Mouse (Mus musculus): ENCODE data around the gene Nemp1. TPM values are rescaled to one million over a fixed set of nuclear protein-coding genes. Genes with fewer than 3 reads are reported as not detected.

The Nemp1 gene
- polyA plus RNA-seq, 1 experiment from 2014 or later: 11.2 TPM

- Histone ChIP-seq H3K9me3 (ENCODE audit: control insufficient read depth, low read length) (no peaks in the 10 kb centered on the region), H3K36me3 (ENCODE audit: control insufficient read depth, insufficient read depth, low read length) (peaks cover 60% of the 10 kb centered on the region), H3K4me2 (ENCODE audit: low read depth, low read length) (no peak overlapping the region), H3K27me3 (replicated peaks; ENCODE audit: control insufficient read depth, insufficient read depth, low read length) (no peaks in the 10 kb centered on the region), H3K9ac (ENCODE audit: low read depth, low read length) (no peak overlapping the region), H3K4me1 (ENCODE audit: control insufficient read depth, insufficient read depth, low read length) (no peaks in the 10 kb centered on the region), H3K4me3 (ENCODE audit: low read depth, low read length) (no peak overlapping the region), H3K27ac (replicated peaks; ENCODE audit: low read depth, low read length) (no peak overlapping the region)
- ATAC-seq (ENCODE audit: low read depth) (no peak), DNase-seq (ENCODE audit: low spot score) (peak; percentile 26)
- 54% methylated on average over 2 of the region's 2 CpGs for WGBS
Measured at GRCm38 (mm10) chr10:127694636-127695035, 27.9 kb downstream of the Nemp1 start.

GRCm38 (mm10) chr10:127695775-127696174 lies 29.1 kb downstream of the Nemp1 start:
- no peak for DNase-seq (ENCODE audit: low spot score)
- 92% methylated on average over 7 of the region's 7 CpGs for WGBS
- H3K36me3 ChIP-seq (ENCODE audit: control insufficient read depth, insufficient read depth, low read length): peaks cover 50% of the 10 kb centered on the region

GRCm38 (mm10) chr10:127698966-127699365 lies 32.3 kb downstream of the Nemp1 start:
- no peak overlapping the region for H3K9ac ChIP-seq (ENCODE audit: low read depth, low read length)
- no peaks in the 10 kb centered on the region for H3K4me1 ChIP-seq (ENCODE audit: control insufficient read depth, insufficient read depth, low read length)
- no peak overlapping the region for H3K27ac ChIP-seq (replicated peaks; ENCODE audit: low read depth, low read length)
- DNase-seq (ENCODE audit: low spot score) (no peak), ATAC-seq (ENCODE audit: low read depth) (no peak)
- 89% methylated on average over 7 of the region's 7 CpGs for WGBS
- H3K36me3 ChIP-seq (ENCODE audit: control insufficient read depth, insufficient read depth, low read length): peaks cover 38% of the 10 kb centered on the region
- H3K9me3 ChIP-seq (ENCODE audit: control insufficient read depth, low read length): no peaks in the 10 kb centered on the region
- H3K4me2 ChIP-seq (ENCODE audit: low read depth, low read length): no peak overlapping the region
- no peaks in the 10 kb centered on the region for H3K27me3 ChIP-seq (replicated peaks; ENCODE audit: control insufficient read depth, insufficient read depth, low read length)
- H3K4me3 ChIP-seq (ENCODE audit: low read depth, low read length): no peak overlapping the region

More at GRCm38 (mm10) chr10:127695775-127696174, 29.1 kb downstream of the Nemp1 start:
- H3K4me3 ChIP-seq (ENCODE audit: low read depth, low read length): no peak overlapping the region
- ATAC-seq (ENCODE audit: low read depth): no peak
- no peaks in the 10 kb centered on the region for H3K27me3 ChIP-seq (replicated peaks; ENCODE audit: control insufficient read depth, insufficient read depth, low read length)
- H3K27ac ChIP-seq (replicated peaks; ENCODE audit: low read depth, low read length): no peak overlapping the region
- H3K9ac ChIP-seq (ENCODE audit: low read depth, low read length): no peak overlapping the region
- no peak overlapping the region for H3K4me2 ChIP-seq (ENCODE audit: low read depth, low read length)
- H3K4me1 ChIP-seq (ENCODE audit: control insufficient read depth, insufficient read depth, low read length): no peaks in the 10 kb centered on the region
- no peaks in the 10 kb centered on the region for H3K9me3 ChIP-seq (ENCODE audit: control insufficient read depth, low read length)

GRCm38 (mm10) chr10:127703299-127703698 lies 36.6 kb downstream of the Nemp1 start:
- no peaks in the 10 kb centered on the region for H3K27me3 ChIP-seq (replicated peaks; ENCODE audit: control insufficient read depth, insufficient read depth, low read length)
- H3K9me3 ChIP-seq (ENCODE audit: control insufficient read depth, low read length): no peaks in the 10 kb centered on the region
- WGBS: 49% methylated on average over 4 of the region's 4 CpGs
- ATAC-seq (ENCODE audit: low read depth) (no peak), DNase-seq (ENCODE audit: low spot score) (peak; percentile 45)
- H3K4me2 ChIP-seq (ENCODE audit: low read depth, low read length): no peak overlapping the region
- H3K4me1 ChIP-seq (ENCODE audit: control insufficient read depth, insufficient read depth, low read length): no peaks in the 10 kb centered on the region
- no peak overlapping the region for H3K9ac ChIP-seq (ENCODE audit: low read depth, low read length)
- peaks cover 5% of the 10 kb centered on the region; the same call in 1 of the 2 replicates for H3K36me3 ChIP-seq (ENCODE audit: control insufficient read depth, insufficient read depth, low read length)
- no peak overlapping the region for H3K4me3 ChIP-seq (ENCODE audit: low read depth, low read length)
- no peak overlapping the region for H3K27ac ChIP-seq (replicated peaks; ENCODE audit: low read depth, low read length)

- WGBS: 61% methylated on average over 2 of the region's 2 CpGs
- Histone ChIP-seq H3K9ac (ENCODE audit: low read depth, low read length) (no peak overlapping the region), H3K27ac (replicated peaks; ENCODE audit: low read depth, low read length) (no peak overlapping the region), H3K4me3 (ENCODE audit: low read depth, low read length) (no peak overlapping the region), H3K9me3 (ENCODE audit: control insufficient read depth, low read length) (no peaks in the 10 kb centered on the region), H3K4me2 (ENCODE audit: low read depth, low read length) (no peak overlapping the region), H3K27me3 (replicated peaks; ENCODE audit: control insufficient read depth, insufficient read depth, low read length) (no peaks in the 10 kb centered on the region), H3K36me3 (ENCODE audit: control insufficient read depth, insufficient read depth, low read length) (peaks cover under 1% of the 10 kb centered on the region; the same call in 1 of the 2 replicates), H3K4me1 (ENCODE audit: control insufficient read depth, insufficient read depth, low read length) (no peaks in the 10 kb centered on the region)
- ATAC-seq (ENCODE audit: low read depth): no peak
- no peak for DNase-seq (ENCODE audit: low spot score)
Measured at GRCm38 (mm10) chr10:127704293-127704692, 37.6 kb downstream of the Nemp1 start.

- H3K36me3 ChIP-seq (ENCODE audit: control insufficient read depth, insufficient read depth, low read length): no peaks in the 10 kb centered on the region
- no peak for DNase-seq (ENCODE audit: low spot score)
- no peak within 1 kb of the TSS for H3K4me3 ChIP-seq (ENCODE audit: low read depth, low read length)
- no peak for ATAC-seq (ENCODE audit: low read depth)
- H3K4me2 ChIP-seq (ENCODE audit: low read depth, low read length): no peak within 1 kb of the TSS
- no peaks in the 10 kb centered on the region for H3K4me1 ChIP-seq (ENCODE audit: control insufficient read depth, insufficient read depth, low read length)
- H3K9me3 ChIP-seq (ENCODE audit: control insufficient read depth, low read length): no peaks in the 10 kb centered on the region
- no peak within 1 kb of the TSS for H3K27ac ChIP-seq (replicated peaks; ENCODE audit: low read depth, low read length)
- no peak within 1 kb of the TSS for H3K9ac ChIP-seq (ENCODE audit: low read depth, low read length)
- H3K27me3 ChIP-seq (replicated peaks; ENCODE audit: control insufficient read depth, insufficient read depth, low read length): no peaks in the 10 kb centered on the region
- no CpG with 5 or more reads among the region's 2 CpGs for whole genome bisulfite sequencing
Measured at GRCm38 (mm10) chr10:127704766-127705220, 38.1 kb downstream of the Nemp1 start, which contains the start of gene Myo1a. Myo1a (plus strand) TSS chr10:127705170.

GRCm38 (mm10) chr10:127705783-127706182 lies 39.1 kb downstream of the Nemp1 start:
- Histone ChIP-seq H3K4me1 (ENCODE audit: control insufficient read depth, insufficient read depth, low read length) (no peaks in the 10 kb centered on the region), H3K9me3 (ENCODE audit: control insufficient read depth, low read length) (no peaks in the 10 kb centered on the region), H3K4me2 (ENCODE audit: low read depth, low read length) (no peak overlapping the region), H3K27ac (replicated peaks; ENCODE audit: low read depth, low read length) (no peak overlapping the region), H3K27me3 (replicated peaks; ENCODE audit: control insufficient read depth, insufficient read depth, low read length) (no peaks in the 10 kb centered on the region), H3K9ac (ENCODE audit: low read depth, low read length) (no peak overlapping the region), H3K4me3 (ENCODE audit: low read depth, low read length) (no peak overlapping the region), H3K36me3 (ENCODE audit: control insufficient read depth, insufficient read depth, low read length) (no peaks in the 10 kb centered on the region)
- no peak for ATAC-seq (ENCODE audit: low read depth)
- DNase-seq (ENCODE audit: low spot score): no peak
- WGBS: 87% methylated on average over 4 of the region's 4 CpGs

- no peaks in the 10 kb centered on the region for H3K9me3 ChIP-seq (ENCODE audit: control insufficient read depth, low read length)
- DNase-seq (ENCODE audit: low spot score): no peak
- WGBS: 88% methylated on average over 7 of the region's 7 CpGs
- no peak overlapping the region for H3K9ac ChIP-seq (ENCODE audit: low read depth, low read length)
- no peak overlapping the region for H3K4me3 ChIP-seq (ENCODE audit: low read depth, low read length)
- no peaks in the 10 kb centered on the region for H3K36me3 ChIP-seq (ENCODE audit: control insufficient read depth, insufficient read depth, low read length)
- H3K27me3 ChIP-seq (replicated peaks; ENCODE audit: control insufficient read depth, insufficient read depth, low read length): no peaks in the 10 kb centered on the region
- H3K27ac ChIP-seq (replicated peaks; ENCODE audit: low read depth, low read length): no peak overlapping the region
- no peak overlapping the region for H3K4me2 ChIP-seq (ENCODE audit: low read depth, low read length)
- 0 out of 2 replicates have a peak, but pooled peaks cover 2% of the 10 kb centered on the region for H3K4me1 ChIP-seq (ENCODE audit: control insufficient read depth, insufficient read depth, low read length)
- no peak for ATAC-seq (ENCODE audit: low read depth)
Measured at GRCm38 (mm10) chr10:127707721-127708120, 41.0 kb downstream of the Nemp1 start.

- 0 out of 2 replicates have a peak, but pooled peaks cover 2% of the 10 kb centered on the region for H3K4me1 ChIP-seq (ENCODE audit: control insufficient read depth, insufficient read depth, low read length)
- no peak for ATAC-seq (ENCODE audit: low read depth)
- no peak for DNase-seq (ENCODE audit: low spot score)
- no peak overlapping the region for H3K27ac ChIP-seq (replicated peaks; ENCODE audit: low read depth, low read length)
- no peaks in the 10 kb centered on the region for H3K9me3 ChIP-seq (ENCODE audit: control insufficient read depth, low read length)
- H3K27me3 ChIP-seq (replicated peaks; ENCODE audit: control insufficient read depth, insufficient read depth, low read length): no peaks in the 10 kb centered on the region
- no peaks in the 10 kb centered on the region for H3K36me3 ChIP-seq (ENCODE audit: control insufficient read depth, insufficient read depth, low read length)
- no peak overlapping the region for H3K4me3 ChIP-seq (ENCODE audit: low read depth, low read length)
- H3K9ac ChIP-seq (ENCODE audit: low read depth, low read length): no peak overlapping the region
- H3K4me2 ChIP-seq (ENCODE audit: low read depth, low read length): no peak overlapping the region
- 71% methylated on average over 3 of the region's 3 CpGs for WGBS
Measured at GRCm38 (mm10) chr10:127708850-127709370, 42.2 kb downstream of the Nemp1 start.
